Mouse (Mus musculus) lung, adult 18-20 months (tissue): ENCODE results near the gene Zfp946.
A peak's percentile ranks its signal among the peaks of the same experiment; 100 is the strongest.

Experiments
- DNase-seq, 2 experiments: peaks; one replicate each; pipeline ENCODE4 v3.0.0; 2022; ENCODE audit warnings: mixed read lengths in 2 of 2

Zfp946 gene

GRCm38 (mm10) chr17:22423952-22424617 lies at the start of gene Zfp946:
Zfp946 (plus strand) TSS chr17:22424222.
- DNase-seq = peak; percentile 85 to 89

GRCm38 (mm10) chr17:22410756-22411155 lies 13.3 kb upstream of the Zfp946 start:
- peak; percentile 14 to 26 for DNase-seq

DNA sequence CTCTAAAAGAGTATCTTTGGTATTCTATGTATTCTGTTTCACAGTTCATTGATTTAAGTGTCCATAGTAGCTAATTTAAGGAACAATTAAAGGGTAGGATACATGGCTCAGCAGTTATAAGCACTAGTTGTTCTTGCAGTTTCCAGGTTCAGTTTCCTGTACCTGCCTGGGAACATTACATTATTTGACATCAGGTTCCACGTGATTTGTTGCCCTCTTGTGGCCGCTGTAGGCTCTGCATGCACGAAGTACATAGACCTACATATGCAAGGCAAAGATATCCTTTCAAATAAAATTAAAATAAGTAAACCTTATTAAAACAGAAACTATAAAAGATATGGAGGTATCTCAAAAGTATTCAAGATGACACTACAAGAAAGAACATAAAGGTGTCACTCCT lies 6.5 kb upstream of the Zfp946 start:
- DNase-seq = peak; percentile 54 to 66

DNA sequence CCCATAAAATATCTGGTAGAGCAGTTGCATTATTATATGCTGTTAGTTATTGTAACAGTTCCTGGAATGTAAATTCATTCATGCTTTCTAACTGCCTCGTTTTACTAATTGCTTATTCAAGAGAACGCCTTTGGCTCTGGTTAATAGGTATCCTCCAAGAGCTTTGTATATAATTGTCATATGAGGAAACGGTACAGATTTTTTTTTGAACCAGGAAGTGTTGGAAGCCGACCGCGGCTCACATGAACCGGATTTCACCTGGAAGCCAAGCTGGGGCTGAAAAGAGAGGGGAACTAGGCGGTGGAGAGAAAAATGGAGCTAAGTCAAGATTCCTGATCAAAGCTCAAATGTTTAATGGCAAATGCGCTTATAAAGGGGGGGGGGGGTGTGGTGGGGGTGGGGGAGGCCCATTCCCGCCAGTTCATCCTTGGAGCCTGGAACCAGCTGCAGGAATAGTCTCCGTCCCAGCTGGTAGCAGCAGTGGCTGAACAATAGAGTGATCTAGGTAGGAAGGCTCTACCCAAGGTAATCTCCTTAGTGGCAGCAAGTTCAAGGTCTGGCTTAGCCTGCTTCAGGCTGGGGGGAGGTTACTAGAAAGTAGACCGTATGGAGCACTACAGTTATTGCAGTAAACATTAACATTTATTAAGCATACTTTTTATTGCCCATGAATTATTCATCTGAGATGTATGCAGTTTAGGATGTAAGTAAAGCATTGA lies 773 bp downstream of the Zfp946 start:
- peak in 1 of 2 experiments; percentile 12 for DNase-seq

- DNase-seq = no peak
Measured at GRCm38 (mm10) chr17:22447684-22448083, 23.7 kb downstream of the Zfp946 start.

- no peak for DNase-seq
Measured at GRCm38 (mm10) chr17:22497120-22497519, 73.1 kb downstream of the Zfp946 start.
